Mouse (Mus musculus) E14TG2a.4 (cell line): ENCODE results near the gene March10.

Source experiments
- H3K27me3 ChIP-seq: 2 replicates; pipeline ENCODE4 v1.6.1; 2014; ENCODE audit warnings: low read length, control low read depth; ENCODE audit not compliant: insufficient read depth
- H3K36me3 ChIP-seq: 2 replicates; pipeline ENCODE4 v1.6.1; 2014; ENCODE audit warnings: low read length, control low read depth; ENCODE audit not compliant: insufficient read depth
- H3K4me1 ChIP-seq: replicated peaks from 2 replicates; pipeline ENCODE4 v1.6.1; 2014; ENCODE audit warnings: low read depth, low read length, control low read depth
- H3K4me3 ChIP-seq: replicated peaks from 2 replicates; pipeline ENCODE4 v1.5.1; 2014; ENCODE audit warnings: mild to moderate bottlenecking, low read length
- H3K9me3 ChIP-seq: 2 replicates; pipeline ENCODE4 v1.6.1; 2014; ENCODE audit warnings: low read length, control low read depth
- CTCF ChIP-seq: conservative IDR thresholded peaks from 2 replicates; pipeline ENCODE4 v1.5.1; 2014; ENCODE audit warnings: low read length
- NANOG ChIP-seq: IDR thresholded peaks from 2 replicates; pipeline ENCODE4 v1.6.1; 2014; ENCODE audit warnings: borderline replicate concordance, low read length, mixed read lengths
- POU5F1 ChIP-seq: IDR thresholded peaks from 2 replicates; pipeline ENCODE4 v1.6.1; 2014; ENCODE audit warnings: low read length, borderline replicate concordance

Gene March10

DNA sequence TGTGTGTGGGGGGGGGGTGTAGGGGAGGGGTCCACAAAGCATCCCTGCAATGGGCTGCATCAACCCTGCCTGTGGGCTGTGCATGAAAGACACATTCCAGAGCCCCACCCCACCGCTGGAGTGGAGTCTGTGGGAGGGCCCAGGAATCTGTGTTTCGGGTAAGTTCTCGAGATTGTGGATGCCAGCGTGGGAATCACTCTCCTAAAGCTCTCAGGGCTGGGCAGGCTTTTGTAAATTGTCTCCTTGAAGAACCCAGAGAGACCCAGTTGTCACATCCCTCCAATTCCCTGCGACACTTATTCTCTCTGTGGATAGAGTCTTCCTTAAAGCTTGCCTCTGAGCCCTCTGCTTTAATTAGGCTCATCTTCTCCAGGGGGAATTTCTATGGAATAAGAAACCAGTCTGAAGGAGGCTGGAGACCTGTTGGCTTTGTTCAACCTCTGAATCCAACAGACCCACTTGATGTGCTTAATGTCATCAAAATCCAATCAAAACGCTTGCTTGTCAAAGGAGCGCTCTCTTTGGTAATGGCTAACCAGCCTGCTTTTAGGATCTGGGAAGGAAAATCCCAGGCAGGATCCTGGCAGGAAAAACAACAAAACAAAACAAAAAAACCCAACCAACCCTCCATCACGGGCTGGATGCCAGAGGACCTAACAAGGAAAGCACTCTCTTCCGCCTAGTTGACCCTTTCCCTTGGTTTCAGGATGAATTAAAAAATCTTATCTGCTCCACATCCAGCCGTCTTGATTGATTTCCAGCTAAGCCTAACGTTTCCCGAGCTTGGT, 92.7 kb downstream of the March10 start:
- H3K4me3 ChIP-seq, result peak overlapping the region; percentile 77
- TF ChIP-seq CTCF, result no peak
- TF ChIP-seq POU5F1, result no peak
- TF ChIP-seq NANOG, result no peak
- no peaks in the 10 kb centered on the region for H3K36me3 ChIP-seq
- H3K4me1 ChIP-seq, result peaks cover 33% of the 10 kb centered on the region
- H3K9me3 ChIP-seq, result no peaks in the 10 kb centered on the region
- peaks cover 40% of the 10 kb centered on the region for H3K27me3 ChIP-seq

DNA sequence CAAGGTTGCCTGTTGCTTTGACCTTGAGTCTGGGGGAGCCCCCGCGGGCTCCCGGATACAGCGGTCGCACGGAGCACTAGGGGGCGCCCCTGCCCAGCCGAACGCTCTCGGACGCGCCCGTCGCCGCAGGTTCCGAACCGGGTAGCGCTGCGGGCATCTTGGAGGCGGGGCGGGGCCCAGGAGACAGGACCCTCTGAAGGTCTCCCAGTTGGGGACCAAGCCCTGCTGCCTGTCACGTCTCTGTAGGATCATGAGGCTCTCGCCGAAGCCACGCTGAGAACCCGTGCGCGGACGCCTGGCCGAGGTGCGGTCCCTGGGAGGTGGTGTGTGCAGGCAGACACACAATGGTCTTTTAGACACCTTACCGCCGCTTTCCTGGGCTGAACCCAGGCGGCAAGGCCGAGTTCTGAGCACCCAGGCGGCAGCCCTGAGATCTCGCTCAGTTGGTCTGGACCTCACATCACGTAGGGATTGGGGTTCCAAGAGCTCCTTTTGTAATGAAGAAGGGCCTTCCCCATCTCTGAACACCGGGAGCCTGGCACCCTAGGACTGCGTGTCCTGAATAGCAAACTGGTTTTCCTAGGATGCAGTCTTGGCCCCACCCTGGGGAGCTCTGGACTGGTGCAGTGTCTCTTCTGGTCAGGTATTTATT, 93.5 kb downstream of the March10 start:
- H3K27me3 ChIP-seq, result peaks cover 40% of the 10 kb centered on the region
- peaks cover 32% of the 10 kb centered on the region for H3K4me1 ChIP-seq
- TF ChIP-seq CTCF, result no peak
- TF ChIP-seq POU5F1, result no peak
- TF ChIP-seq NANOG, result no peak
- H3K4me3 ChIP-seq, result peak overlapping the region; percentile 77
- no peaks in the 10 kb centered on the region for H3K36me3 ChIP-seq
- no peaks in the 10 kb centered on the region for H3K9me3 ChIP-seq

DNA sequence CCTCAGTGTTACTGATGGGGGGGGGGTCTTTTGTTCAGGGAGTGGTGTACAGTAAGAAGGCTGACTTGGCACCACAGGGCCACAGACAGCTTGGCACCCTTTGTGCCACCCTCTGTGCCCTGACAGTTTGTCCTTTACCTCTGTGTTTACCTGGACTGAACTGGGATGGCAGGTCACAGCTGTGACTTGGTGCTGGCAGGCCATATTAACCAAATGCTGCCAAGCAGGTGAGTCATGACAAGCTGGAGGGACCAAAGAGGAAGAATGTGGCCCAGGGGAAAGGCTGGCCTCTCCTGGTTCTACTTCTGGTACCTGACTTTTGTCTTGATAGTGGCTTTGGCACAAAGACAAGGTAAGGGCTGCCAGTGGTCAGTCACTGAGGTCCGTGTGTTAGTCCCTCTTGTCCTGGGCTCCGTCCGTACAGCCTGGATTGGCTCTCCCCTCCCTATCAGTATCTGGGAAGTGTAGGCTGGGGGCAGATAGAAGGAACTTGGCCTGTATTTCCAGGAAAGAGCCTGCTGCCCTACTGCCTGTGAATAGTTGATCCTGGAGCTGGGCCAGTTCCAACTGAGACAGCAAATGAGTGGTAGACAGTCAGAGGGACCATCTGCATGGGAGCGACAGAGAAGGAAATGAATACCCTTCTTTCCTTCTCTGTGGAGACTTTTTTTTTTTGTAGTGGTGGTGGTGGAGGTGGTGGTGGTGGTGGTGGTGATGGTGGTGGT, 94.3 kb downstream of the March10 start:
- no peaks in the 10 kb centered on the region for H3K36me3 ChIP-seq
- peaks cover 40% of the 10 kb centered on the region for H3K27me3 ChIP-seq
- no peaks in the 10 kb centered on the region for H3K9me3 ChIP-seq
- H3K4me3 ChIP-seq, result no peak overlapping the region
- TF ChIP-seq NANOG (no peak), CTCF (no peak), POU5F1 (no peak)
- H3K4me1 ChIP-seq, result peaks cover 32% of the 10 kb centered on the region

DNA sequence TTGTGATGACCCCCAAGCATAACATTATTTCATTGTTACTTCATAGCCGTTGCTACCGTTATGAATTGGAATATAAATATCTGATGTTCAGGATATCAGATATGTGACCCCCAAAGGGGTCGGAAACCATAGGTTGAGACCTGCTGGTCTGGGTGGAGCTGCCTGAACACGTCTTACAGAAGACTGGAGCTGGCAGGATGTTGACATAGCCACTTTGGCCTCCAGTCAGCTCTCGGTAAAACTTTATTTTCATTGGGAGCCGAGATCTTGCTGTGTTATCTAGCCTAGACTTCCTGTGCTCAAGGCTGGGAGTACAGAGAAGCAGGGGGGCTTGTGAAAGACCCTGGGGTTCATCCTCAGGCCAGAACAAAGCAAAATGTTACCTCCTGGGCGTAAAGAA, 100.2 kb downstream of the March10 start:
- Histone ChIP-seq H3K4me1 (peaks cover 4% of the 10 kb centered on the region; the same call in 1 of the 2 replicates), H3K27me3 (peaks cover 6% of the 10 kb centered on the region), H3K9me3 (no peaks in the 10 kb centered on the region), H3K36me3 (no peaks in the 10 kb centered on the region), H3K4me3 (no peak overlapping the region)
- TF ChIP-seq NANOG (no peak), POU5F1 (no peak), CTCF (no peak)

DNA sequence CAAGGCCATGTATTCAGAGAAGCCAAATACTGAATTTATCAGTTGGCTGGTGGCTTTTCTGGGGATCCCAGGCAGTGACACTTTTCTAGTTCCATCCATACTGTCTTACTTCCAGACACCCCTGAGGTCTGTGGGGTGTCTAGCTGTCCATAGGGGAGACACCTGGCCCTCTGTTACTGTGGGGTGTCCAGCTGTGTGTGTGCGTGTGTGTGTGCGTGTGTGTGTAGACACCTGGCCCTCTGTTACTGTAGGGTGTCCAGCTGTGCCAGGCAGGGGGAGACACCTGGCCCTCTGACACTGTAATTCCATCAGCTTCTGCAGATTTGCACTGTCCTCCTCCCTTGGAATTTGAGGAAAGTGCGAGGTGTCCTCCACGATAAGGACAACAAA, 102.6 kb downstream of the March10 start:
- Histone ChIP-seq H3K4me3 (no peak overlapping the region), H3K36me3 (no peaks in the 10 kb centered on the region), H3K4me1 (peaks cover 11% of the 10 kb centered on the region), H3K27me3 (0 out of 2 replicates have a peak, but pooled peaks cover 2% of the 10 kb centered on the region), H3K9me3 (no peaks in the 10 kb centered on the region)
- no peak for TF ChIP-seq CTCF
- no peak for TF ChIP-seq POU5F1
- TF ChIP-seq NANOG, result no peak

DNA sequence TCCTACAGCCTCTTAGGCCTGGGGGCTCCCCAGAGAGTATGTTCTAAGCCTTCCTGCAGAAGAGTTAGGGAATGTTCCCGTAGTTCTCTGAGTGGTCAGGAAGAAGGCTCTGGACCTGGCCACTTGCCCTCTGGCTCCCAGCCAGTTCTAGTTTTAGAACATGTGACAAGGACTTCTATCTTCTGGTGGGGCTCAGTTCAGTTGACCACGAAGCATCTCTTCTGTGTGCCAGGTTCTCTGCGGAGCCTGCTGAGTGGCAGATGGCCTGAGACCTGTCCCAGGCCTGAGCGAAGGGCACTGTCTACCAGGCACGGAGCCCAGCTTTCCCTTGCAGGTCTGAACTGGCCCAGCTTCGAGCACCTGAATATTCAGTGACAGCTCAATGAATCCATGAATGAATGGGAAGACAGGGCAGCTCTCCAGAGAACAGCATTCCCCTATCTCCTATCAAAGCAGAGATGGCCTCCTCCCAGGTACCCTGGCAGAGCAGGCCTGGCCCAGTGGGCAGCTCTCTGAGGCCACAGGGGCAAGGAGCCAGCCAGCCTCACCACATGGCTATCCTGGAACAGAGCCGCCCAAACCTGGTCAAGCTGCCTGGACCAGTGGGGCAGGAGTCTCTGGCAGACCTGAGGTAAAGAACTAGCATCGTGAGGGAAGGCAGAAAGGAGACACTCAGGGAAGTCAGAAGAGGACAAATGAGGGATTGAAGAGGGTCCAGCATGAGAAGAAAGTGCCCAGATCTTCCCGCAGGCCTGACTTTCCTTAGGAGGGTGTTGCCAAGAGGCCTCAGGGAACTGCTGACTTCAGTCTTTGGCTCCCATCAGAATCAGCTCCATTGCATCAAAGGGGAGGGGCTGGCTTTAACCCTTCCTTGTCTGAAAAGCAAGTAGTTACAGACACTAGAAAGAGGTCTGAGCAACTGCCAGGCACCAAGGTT, 103.3 kb downstream of the March10 start:
- no peak overlapping the region for H3K4me3 ChIP-seq
- H3K4me1 ChIP-seq, result peaks cover 11% of the 10 kb centered on the region
- 0 out of 2 replicates have a peak, but pooled peaks cover 2% of the 10 kb centered on the region for H3K27me3 ChIP-seq
- H3K36me3 ChIP-seq, result no peaks in the 10 kb centered on the region
- no peak for TF ChIP-seq NANOG
- TF ChIP-seq POU5F1, result no peak
- TF ChIP-seq CTCF, result no peak
- H3K9me3 ChIP-seq, result no peaks in the 10 kb centered on the region

DNA sequence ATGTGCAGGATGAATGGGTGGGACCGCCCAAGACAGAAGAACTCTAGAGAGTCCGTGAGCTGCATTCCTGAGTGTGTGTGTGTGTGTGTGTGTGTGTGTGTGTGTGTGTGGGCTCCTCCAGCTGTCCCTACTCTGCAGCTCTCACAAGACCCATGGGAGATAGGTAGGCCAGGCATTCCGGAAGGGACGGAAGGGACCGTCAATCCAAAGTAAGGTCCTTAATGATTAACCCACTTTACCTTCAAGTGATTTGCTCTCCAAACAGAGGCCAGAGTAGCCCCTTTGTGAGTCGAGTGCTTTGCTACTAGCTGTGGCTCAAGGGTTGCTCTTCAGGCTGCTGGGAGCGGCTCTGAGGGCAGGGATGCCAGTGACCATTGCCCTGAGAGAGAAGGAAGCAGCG, 104.4 kb downstream of the March10 start:
- no peak overlapping the region for H3K4me3 ChIP-seq
- 0 out of 2 replicates have a peak, but pooled peaks cover 4% of the 10 kb centered on the region for H3K27me3 ChIP-seq
- peaks cover 16% of the 10 kb centered on the region for H3K4me1 ChIP-seq
- no peak for TF ChIP-seq NANOG
- TF ChIP-seq CTCF, result no peak
- no peak for TF ChIP-seq POU5F1
- H3K9me3 ChIP-seq, result no peaks in the 10 kb centered on the region
- H3K36me3 ChIP-seq, result no peaks in the 10 kb centered on the region

DNA sequence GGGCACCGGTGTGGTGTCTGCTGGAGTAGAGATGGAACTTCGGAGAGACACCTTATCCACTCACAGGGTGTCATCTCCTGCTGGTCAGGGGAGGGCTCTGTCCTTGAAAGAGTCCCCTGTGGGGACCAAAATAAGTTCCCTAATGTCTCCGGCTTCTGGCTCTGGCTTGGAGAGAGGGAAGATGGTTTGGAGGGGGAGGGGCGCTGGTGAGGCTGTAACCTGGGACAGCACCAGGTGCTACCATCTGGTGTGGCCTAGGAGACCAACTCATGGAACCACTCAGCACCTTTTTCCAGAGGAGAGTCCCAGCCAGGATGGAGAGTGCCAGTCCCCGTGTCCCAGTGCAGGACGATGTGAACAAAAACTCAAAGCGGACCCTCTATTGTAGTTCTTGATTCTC, 105.9 kb downstream of the March10 start:
- Histone ChIP-seq H3K4me3 (no peak overlapping the region), H3K4me1 (peaks cover 23% of the 10 kb centered on the region), H3K9me3 (no peaks in the 10 kb centered on the region), H3K36me3 (no peaks in the 10 kb centered on the region), H3K27me3 (0 out of 2 replicates have a peak, but pooled peaks cover 5% of the 10 kb centered on the region)
- no peak for TF ChIP-seq NANOG
- TF ChIP-seq POU5F1, result no peak
- no peak for TF ChIP-seq CTCF
